Comparison of ENCODE assay signal across 9 mouse cellular contexts in genomic region chr11:98329081-98329959, GRCm38 (mm10). TPM values are rescaled to one million over a fixed set of nuclear protein-coding genes. Genes with fewer than 3 reads are reported as not detected.
DNase-seq lines count a peak whose midpoint lies in the region; ATAC-seq and TF ChIP-seq lines count a peak whose summit lies in the region.
"Had no signal": no experiment of that assay in that cellular context is flagged by ENCODE, and none has a peak within 500 bp of the region (broad histone marks: within the 10 kb centered on the region; RNA-seq: fewer than 3 reads in every experiment).

Gene Neurod2, minus strand, starts transcription at chr11:98329648.

- H3K27ac ChIP-seq in intestine, postnatal 0 days (ENCODE audit: low read depth, low read length) = no peak within 1 kb of the TSS
- no peak within 1 kb of the TSS for H3K27ac ChIP-seq in midbrain, embryonic 11.5 days (ENCODE audit: low read depth, low read length)
- H3K27ac ChIP-seq: macrophage had no signal

- H3K27me3 ChIP-seq in intestine, postnatal 0 days (replicated peaks; ENCODE audit: control insufficient read depth, insufficient read depth, low read length) = peaks cover 100% of the 10 kb centered on the region
- peaks cover 97% of the 10 kb centered on the region for H3K27me3 ChIP-seq in midbrain, embryonic 11.5 days (ENCODE audit: control insufficient read depth, insufficient read depth, low read length)

- no peak for TF ChIP-seq CTCF in intestine, postnatal 0 days (IDR thresholded peaks at IDR 0.05; ENCODE audit: low read depth)

- peak within 1 kb of the TSS; percentile 32; the same call in 1 of the 2 replicates for H3K4me3 ChIP-seq in intestine, postnatal 0 days (ENCODE audit: low read depth, low read length)
- peak within 1 kb of the TSS; percentile 22 for H3K4me3 ChIP-seq in midbrain, embryonic 11.5 days (ENCODE audit: low read depth, low read length)

- H3K4me1 ChIP-seq in intestine, postnatal 0 days (replicated peaks; ENCODE audit: control insufficient read depth, insufficient read depth, low read length) = peaks cover 6% of the 10 kb centered on the region; the same call in 1 of the 2 replicates
- H3K4me1 ChIP-seq in midbrain, embryonic 11.5 days (ENCODE audit: control insufficient read depth, insufficient read depth, low read length) = peaks cover 19% of the 10 kb centered on the region

- peak; percentile 83 for DNase-seq in layer of hippocampus, adult 11-12 months (ENCODE audit: low spot score)
- no peak for DNase-seq in layer of hippocampus, adult 9-10 months (ENCODE audit: low spot score)
- peak; percentile 95 for DNase-seq in cerebellum, postnatal 36 days
- peak; percentile 87 for DNase-seq in midbrain, embryonic 11.5 days (ENCODE audit: low spot score, missing footprints)
- no peak for DNase-seq in urinary bladder, postnatal 36 days (ENCODE audit: low spot score in 2 of 2)
- no peak for DNase-seq in lung, postnatal 10 days

- WGBS in intestine, postnatal 0 days = 3% methylated on average over 38 of the region's 38 CpGs
- under 1% methylated on average over 38 of the region's 38 CpGs for WGBS in midbrain, embryonic 11.5 days

- H3K9me3 ChIP-seq in intestine, postnatal 0 days (ENCODE audit: control insufficient read depth) = no peaks in the 10 kb centered on the region
- H3K9me3 ChIP-seq in midbrain, embryonic 11.5 days (ENCODE audit: control insufficient read depth, low read length) = no peaks in the 10 kb centered on the region

- ATAC-seq in intestine, postnatal 0 days = no peak
- ATAC-seq in midbrain, embryonic 11.5 days (ENCODE audit: low FRiP score) = no peak
- no peak for ATAC-seq in megakaryocyte progenitor cell, adult 5-6 weeks (replicated peaks; ENCODE audit: poor library complexity)

- H3K36me3 ChIP-seq in intestine, postnatal 0 days (ENCODE audit: control insufficient read depth, insufficient read depth) = no peaks in the 10 kb centered on the region
- H3K36me3 ChIP-seq in midbrain, embryonic 11.5 days (ENCODE audit: control insufficient read depth, insufficient read depth, low read length) = no peaks in the 10 kb centered on the region

- no peak within 1 kb of the TSS for H3K9ac ChIP-seq in intestine, postnatal 0 days (ENCODE audit: low read depth, low read length)
- H3K9ac ChIP-seq in midbrain, embryonic 11.5 days (ENCODE audit: low read length) = 0 out of 2 replicates have a peak within 1 kb of the TSS, but pooled peaks have one; percentile 20

- peak within 1 kb of the TSS; percentile 58 for H3K4me2 ChIP-seq in intestine, postnatal 0 days (replicated peaks; ENCODE audit: low read depth)
- peak within 1 kb of the TSS; percentile 29 for H3K4me2 ChIP-seq in midbrain, embryonic 11.5 days

RNA-seq across cellular contexts. Expression of gene Neurod2, which starts in this region (rescaled TPM):
- polyA plus RNA-seq in intestine, postnatal 0 days (2015; fragmentation: Nextera tagmentation; extraction: Ambion mirVana) = 0.07 TPM in 1 of 2 replicates, not detected in the other
- 0.15 and 0.17 TPM in 2 replicates for polyA plus RNA-seq in midbrain, embryonic 11.5 days (2014; fragmentation: Nextera tagmentation; extraction: Ambion mirVana)
- total RNA-seq in megakaryocyte progenitor cell, adult 5-6 weeks (2015) = not detected in 2 replicates
- total RNA-seq in megakaryocyte progenitor cell, adult 5-6 weeks (2017) = not detected in 2 replicates
- polyA plus RNA-seq: macrophage had no signal

Comparison
In these comparisons a context has a peak if more than half of its experiments do, and no peak if none do; other contexts are left out.
1. DNase-seq: peak in layer of hippocampus, adult 11-12 months (single experiment) and cerebellum, postnatal 36 days (2 of 2); none in layer of hippocampus, adult 9-10 months (single experiment), urinary bladder, postnatal 36 days (0 of 2) and lung, postnatal 10 days (single experiment).
2. Peak in DNase-seq, H3K4me3 ChIP-seq, H3K9ac ChIP-seq and H3K4me2 ChIP-seq in midbrain, embryonic 11.5 days; RNA of the gene not detected or under 1 TPM.